Mouse (Mus musculus) bone marrow, adult 2 months (tissue): ENCODE results near the gene Lhpp.

Experiments used
- CTCF ChIP-seq: fragments of 200-500 bp; IDR thresholded peaks from 2 replicates; pipeline ENCODE4 v1.5.1; 2011; ENCODE audit warnings: low read length, control low read depth; ENCODE audit not compliant: control insufficient read depth, insufficient read depth
- POLR2A ChIP-seq: fragments of 200-500 bp; IDR thresholded peaks from 2 replicates; pipeline ENCODE4 v1.6.1; 2011; ENCODE audit warnings: low read depth, mild to moderate bottlenecking, control low read depth, low read length, borderline replicate concordance; ENCODE audit not compliant: control insufficient read depth

DNA sequence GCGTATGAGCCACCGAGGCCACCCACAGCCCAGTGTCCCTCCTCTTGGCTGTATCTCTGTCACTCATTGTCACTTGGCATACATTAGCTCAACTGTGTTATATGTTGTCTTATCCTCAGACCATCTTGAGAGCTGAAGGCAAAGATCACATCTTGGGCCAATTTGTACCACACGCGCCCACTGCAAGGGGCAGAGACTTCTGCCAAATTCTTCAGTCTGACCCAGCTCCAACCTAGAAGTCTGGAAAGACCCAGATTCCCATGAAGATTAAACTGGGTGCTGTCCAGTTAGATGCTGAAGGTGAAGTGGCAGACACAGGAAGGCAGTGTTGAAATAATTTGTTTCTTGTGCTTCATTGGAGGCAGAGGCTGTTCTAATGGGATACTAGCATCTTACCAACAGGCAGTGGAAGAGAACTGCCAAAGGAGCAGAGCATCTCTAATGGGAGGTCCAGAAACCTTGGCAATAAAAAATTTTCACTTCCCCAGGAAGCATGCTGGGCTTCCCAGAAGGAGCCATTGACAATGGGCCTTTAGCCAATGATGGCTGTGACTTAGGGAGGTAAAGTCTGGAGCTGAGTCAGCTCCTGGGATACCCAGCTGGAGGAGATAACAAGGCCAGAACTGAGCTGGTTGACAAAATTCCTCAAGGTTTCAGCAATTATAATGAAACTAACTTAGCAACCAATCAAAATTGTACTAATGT lies 2.0 kb upstream of the Lhpp start:
- TF ChIP-seq CTCF = no peak
- no peak for TF ChIP-seq POLR2A
